Mouse (Mus musculus) frontal cortex, postnatal 25 days (tissue): ENCODE measurements around the gene Map3k5.

ENCODE experiments used
- DNase-seq, 2 experiments: peaks; one replicate each; pipeline ENCODE4 v3.0.0; 2022; ENCODE audit warnings: low spot score in 2 of 2

The Map3k5 gene

DNA sequence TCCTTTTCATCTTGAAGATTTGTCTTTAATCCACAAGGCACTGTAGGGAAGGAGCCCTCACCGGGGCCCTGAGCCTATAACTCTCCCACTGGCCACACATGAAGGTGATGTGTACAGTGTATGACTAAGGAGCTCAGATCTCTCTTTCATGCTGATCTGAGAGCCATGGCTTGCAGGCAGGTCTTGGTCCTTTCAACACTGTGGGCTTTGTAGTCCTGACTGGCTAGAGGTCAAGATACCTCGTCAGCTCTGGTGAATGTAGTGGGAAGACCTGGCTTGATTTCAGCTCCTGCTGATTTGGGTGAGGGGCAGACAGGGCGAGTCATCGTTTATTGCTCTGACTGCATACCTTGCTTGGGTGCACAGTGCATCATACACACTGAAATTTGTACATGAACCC is 171.3 kb downstream of the Map3k5 start:
- DNase-seq, result no peak

DNA sequence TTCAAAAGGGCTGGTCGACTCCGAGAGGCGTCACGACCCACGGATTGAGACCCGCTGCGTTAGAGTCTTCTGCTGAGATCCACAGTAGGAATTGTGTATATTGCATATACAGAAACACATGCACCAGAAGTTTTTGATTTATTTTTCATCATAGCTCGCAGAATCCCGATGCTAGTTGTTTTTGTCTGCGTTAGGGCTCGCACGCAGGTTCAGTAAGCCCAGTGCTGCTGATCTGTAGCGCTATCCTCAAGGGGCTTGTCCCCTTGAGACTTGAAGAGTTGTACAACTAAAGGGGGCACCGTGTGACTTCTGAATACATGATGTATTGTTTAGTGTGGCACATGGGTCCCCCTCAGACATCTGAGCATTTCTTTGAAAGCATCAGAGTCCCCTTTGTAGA is 172.8 kb downstream of the Map3k5 start:
- no peak for DNase-seq

DNA sequence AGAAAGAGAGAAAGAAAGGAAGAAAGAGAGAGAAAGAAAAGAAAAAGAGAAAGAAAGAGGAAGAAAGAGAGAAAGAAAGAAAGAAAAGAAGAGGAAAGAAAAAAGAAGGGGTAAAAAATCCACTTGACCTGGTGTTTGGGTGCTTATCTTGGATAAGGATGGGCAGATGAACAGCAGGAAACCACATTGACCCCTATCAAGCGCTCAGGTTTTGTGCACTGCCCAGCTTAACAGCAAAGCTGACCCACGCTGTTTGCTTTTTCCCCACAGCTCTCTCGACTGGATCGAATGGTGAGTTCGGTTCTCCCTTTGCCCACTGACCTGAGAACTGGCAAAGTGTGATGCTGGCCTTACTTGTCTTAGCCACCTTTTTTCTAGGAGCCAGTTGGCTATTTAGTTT is 177.2 kb downstream of the Map3k5 start:
- DNase-seq, result no peak

DNA sequence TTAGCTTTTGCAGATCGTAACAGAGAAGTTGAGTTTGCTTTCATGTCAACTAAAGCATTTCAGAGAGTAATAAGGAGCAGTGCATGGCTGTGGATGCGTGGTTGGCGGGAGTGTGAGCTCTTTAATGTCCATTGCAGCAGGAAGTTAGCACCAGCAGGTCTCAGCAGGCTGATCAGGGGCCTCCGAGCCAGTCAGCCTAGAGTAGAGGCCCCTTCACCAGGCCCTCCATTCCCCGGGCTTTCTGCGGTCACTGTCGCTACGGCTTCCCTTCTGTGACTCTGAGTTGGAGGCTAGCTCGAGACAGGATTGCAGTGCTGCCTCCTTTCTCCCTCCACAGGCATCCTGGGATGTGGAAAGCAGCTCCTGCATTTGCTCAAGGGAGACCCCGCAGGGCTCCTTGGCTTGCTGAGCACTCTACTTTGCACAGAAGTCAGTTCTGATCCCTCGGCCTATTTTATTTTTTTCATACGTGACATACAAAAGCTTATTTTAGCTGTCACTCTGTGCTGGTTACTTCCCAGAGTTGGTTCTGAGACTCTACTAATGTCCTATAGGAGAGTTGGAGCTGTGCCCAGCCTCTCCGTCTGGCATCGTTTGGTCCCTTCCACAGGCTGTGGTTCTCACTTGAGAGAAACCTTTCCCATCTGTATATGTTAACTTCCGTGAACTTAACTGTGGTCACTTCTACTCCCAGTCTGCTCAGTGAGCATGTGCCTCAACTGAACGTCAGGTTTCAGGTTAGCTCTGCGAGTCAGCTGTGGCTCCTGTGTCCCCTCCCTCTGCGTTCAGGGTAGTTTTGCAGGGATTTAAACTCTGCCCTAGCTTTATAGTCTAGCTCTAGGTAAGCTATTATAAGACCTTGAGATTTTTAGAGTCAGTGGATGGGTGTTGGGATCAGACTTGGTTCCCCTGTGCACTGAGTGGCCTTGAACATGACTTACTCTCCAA is 178.0 kb downstream of the Map3k5 start:
- no peak for DNase-seq

DNA sequence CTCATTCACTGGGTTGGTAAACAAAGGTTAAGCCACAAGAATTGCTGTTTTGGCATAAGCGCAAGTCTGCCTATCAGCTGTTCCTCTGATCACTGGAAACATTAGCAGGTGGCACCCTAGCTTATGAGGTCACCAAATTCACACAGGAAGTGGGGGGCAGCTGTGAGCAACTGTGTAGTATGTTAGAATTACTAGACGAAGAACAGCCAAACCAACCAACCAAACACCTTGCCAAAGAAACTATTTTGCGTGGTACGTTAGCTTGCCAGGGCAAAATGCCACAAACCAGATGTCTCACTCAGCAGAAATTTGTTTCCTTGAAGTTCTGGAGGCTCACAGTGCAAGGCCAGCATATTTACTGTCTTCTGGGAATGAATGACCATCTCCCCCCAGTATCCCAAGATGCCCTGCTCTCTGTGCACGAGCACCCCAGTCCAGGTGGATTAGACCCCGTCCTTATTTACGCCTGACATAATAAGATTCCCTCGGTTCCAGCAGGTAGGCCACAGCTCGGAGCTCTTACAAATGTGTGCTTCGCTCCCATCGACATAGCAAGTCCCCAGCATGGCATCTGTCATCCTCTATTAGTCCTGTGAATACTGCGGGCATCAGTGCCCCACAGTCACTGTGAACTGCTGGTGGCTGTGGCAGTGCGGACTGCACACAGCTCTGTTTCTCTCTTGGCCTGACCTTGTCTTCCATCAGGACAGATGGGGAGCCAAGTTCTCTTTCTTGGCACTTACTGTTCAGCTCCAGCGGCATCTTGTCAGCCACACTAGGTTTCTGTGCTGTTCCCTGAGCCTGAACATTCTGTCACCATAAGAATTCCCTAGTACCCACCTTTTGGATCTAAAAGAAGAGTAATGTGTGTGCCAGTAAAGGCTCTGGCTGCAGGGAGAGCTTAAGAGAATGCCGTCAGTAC is 185.5 kb downstream of the Map3k5 start:
- DNase-seq, result no peak

DNA sequence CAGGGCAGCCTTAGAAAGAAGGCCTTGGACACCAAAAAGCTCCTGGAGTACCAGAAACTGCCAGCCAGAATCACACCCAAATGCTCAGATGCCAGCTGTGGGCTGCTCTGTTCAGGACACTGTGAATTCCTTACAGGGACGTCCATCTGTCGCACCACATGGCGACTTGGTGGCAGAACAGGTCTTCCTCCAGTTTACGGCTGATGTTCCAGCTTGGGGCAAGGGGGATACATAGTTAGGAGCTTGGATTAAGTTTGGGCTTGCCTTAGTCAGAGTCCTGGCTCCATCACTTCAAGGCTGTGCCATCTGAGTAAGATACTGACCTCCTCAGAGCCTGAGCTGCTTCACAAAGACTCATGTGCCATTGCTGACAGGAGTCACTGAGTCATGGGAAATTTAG is 187.7 kb downstream of the Map3k5 start:
- DNase-seq, result no peak

DNA sequence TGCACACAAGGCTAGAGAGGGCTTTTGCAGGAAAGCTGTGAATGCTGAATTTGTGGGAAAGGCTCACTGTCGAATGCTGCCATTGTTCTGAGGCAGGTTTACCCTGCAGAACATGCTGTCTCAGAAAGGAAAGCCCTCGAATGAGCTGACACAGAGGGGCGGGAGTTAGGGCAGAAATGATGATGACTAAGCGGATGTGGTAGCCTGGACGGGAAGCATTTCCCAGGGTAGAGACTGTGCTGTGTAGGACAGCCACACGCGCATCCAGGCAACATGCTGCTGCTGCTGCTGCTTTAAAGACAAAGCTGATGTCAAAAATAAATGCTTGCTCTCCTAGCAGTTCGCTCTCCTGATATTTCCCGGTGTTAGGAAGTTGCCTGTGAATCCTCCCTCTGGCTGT is 189.1 kb downstream of the Map3k5 start:
- DNase-seq, result no peak

DNA sequence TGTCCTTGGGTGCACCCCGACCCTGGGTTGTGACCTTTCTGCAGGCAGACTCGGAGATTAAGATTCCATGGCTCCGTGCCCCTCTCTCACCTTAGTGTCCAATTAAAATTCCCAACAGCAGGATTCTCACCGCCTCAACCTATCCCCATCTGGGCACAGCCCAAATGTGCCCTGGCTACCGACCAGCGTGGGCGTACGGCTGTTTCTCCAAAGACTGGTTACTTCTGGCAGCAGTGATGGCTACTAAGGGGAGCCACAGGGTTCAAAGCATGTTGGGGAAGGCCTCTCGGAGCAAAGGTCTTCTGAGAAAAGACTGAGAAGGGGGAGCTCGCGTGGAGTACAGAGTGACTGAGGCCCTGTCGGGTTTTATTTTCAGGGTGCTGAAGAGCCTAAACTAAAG is 190.3 kb downstream of the Map3k5 start:
- no peak for DNase-seq

DNA sequence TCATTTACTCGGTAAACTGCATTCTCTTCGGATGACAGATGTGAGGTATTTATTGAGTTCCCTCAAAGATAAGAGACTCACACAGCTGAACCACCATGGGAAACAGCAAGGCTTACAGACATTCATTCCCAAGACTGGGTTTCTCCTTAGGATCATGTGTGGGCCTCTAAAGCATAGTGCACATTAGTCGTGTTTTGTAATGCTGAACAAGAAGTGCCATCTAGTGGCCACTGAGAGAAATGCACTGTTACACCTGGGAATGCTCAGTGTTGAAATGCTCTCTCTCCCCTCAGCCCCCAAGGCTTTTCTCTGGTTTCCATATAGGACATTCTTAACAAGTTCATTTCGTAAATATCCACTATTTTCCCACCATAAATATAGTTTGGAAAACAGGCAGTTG is 191.0 kb downstream of the Map3k5 start:
- DNase-seq, result peak in 1 of 2 experiments; percentile 52

DNA sequence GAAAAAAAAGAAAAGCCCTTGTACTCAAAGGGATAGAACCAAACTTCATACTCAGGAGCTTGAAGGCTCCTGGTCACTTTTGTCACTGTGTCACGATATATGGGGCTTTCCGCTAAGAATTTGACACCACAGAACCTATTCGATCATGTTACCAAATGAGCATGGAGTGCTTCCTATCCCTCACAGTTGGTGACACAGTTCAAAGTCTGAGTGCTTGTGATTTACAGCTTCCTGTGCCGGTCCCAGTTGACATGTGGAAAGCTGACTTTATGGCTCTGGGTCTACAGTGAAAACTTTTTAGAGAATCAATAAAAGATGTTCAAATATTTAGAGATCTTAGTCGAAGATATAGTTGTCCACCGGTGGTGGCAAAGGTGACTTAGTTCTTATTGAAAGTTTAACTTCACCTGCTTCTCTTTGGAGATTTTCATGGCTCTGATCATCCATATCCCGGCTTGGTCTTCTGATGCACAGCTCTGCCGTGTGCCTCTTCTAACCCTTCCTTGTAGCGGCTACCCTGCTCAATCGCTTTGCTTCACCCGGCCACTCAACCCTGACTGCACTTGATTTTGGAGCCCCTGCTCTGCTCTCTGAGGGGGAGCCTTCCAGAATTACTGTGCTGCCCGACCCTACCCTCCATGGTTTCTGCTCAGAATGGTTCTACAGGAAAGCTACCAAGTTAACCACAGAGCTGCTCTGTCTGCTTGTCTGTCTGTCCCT is 198.8 kb downstream of the Map3k5 start:
- DNase-seq, result no peak

DNA sequence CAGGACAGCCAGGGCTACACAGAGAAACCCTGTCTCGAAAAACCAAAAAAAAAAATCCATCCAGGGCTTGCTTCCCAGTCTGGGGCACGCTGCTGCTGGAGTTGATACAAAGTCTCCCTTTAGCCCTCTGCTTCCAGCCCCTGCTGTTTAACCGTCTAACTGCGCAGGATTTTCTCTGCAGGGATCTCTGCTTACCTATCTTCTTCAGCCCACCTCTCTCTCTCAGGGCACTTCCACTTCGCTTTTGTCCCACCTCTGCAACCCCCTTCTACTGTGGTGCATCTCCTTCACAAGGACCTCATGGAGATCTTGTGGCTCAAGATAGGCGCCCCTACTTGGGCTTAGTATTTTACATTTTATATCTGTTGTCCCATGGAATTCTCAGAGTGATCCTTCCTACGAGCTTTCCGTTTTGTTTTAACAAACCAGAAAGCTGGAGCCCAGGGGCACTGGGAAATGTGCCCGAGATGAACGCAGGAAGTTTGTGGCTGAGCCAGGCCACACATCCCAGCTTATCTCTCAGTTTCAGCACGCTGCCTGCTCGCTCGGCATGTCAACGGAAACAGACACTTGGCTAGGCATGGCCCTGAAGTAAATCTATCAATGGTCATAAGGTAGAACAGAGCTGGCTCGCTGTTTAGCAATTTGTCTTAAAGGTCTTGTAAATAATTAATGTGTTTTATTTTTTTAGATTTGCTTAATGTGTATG is 201.2 kb downstream of the Map3k5 start:
- DNase-seq, result no peak

DNA sequence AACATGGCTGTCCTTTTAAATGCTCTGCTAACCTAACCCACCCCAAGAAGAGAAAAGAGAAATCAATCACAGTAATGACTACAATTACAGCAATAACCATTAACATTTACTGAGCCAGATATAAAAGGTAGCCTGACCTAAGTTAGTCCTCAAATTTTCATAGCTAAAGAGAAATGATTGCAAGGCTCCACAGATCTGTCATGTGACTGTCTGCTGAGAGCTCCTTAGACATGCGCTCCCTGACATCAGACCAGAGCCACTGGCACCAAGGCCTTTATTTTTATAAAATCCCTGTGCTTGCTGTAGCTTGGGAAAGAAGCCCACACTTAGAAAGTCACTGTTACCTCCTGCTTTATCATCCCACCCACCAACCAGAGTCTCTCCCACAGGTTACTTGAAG is 202.2 kb downstream of the Map3k5 start:
- no peak for DNase-seq

DNA sequence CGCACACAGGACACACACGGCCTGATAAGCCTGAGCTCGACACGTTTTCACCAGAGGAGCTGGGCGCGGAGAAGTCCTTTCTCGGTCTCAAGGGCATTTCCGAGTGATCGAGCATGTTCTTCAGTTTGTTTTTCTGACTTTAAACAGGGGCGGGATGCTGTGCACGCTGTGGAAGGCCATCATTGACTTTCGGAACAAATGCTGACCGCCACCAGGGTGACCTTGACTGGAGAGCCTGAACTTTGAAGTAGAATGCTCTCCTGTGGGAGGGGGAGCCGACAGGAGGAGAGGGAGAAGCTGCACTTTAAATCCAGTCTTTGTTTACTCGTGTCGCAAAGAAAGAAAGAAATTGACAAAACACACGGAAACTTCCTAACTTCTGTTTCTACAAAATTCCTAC is 207.1 kb downstream of the Map3k5 start:
- no peak for DNase-seq

DNA sequence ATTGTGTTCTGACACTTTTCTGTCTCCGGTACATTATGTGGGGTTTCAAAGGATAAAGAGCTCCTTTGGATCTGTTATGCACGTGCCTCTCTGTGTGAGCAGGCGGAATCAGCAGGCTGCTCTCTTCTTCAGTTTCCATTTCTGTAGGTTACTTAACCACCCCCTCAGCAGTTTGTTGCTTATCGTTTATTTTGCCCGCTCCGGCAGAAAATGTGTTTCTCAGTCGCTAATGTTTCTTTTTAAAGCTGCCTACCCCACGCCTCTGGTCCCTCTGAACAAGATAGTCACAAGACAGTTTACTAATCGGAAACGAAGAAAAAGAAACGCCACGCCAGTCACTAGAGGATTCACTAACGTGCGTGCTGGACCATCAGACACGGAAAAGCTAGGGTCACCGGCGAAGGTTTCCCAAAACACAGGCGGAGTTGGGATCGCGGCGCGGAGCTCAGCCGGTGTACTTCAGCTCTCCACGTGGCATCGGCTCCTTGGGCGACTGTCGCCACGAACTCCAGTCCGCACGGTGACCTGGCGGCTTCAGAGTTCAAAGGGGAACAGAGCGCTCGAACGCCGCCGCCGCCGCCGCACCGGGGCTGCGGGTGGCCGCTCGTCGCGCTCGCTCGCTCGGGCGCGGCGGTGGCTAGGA is 214.0 kb downstream of the Map3k5 start, which contains the start of gene Map7:
Map7 (plus strand) TSS at position 342 of the 643 bp plus-strand sequence.
- peak in 1 of 2 experiments; percentile 23 for DNase-seq

DNA sequence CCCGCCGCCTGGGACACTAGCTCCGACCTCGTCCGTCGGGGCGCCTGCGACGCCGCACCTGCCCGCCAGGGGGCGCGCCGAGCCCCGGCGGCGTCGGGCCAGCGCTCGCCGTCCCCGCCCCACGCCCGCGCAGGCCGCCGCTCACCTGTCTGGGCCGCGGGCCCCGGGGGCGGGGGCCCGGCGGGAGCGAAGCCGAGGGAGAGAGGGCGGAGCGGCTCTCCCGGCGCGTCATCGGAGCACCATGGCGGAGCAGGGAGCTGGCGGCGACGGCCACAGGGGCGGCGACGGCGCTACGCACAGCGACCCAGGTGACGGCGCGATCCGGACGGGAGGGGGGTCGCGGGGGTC is 214.5 kb downstream of the Map3k5 start:
- no peak for DNase-seq

DNA sequence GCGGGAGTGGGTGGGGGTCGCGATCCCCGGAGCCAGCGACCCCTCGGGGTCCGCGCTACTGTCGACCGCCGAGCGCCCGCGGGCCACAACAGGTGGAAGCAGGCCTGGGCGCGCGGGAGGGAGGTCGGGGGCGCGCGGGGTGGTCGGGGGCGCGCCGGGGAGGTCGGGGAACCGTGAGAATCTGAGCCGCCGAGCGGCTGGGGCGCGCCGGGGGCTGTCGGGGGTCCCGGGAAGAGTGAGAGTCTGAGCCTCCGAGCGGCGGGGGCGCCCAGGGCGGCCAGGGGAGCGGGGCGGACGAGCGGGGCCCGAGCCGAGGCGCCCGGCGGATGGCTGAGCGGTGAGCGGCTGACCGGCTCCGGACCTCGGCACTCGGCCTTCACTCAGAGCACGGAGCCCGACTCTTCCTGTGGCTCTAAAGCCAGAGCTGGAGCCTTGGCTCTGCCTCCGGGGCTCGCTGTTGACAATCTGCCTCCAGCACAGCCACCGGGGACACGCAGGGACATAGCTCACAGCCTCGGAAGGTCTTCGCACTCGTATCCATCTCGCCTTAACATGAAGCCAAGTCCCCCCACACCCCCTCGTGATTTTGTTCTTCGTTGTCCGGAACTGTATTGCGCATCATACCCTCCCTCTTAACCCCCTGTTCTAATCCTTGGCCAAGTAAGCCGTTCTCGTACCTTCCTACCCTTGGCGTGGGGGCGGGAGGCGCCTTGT is 215.0 kb downstream of the Map3k5 start:
- DNase-seq, result peak; percentile 31 to 50

DNA sequence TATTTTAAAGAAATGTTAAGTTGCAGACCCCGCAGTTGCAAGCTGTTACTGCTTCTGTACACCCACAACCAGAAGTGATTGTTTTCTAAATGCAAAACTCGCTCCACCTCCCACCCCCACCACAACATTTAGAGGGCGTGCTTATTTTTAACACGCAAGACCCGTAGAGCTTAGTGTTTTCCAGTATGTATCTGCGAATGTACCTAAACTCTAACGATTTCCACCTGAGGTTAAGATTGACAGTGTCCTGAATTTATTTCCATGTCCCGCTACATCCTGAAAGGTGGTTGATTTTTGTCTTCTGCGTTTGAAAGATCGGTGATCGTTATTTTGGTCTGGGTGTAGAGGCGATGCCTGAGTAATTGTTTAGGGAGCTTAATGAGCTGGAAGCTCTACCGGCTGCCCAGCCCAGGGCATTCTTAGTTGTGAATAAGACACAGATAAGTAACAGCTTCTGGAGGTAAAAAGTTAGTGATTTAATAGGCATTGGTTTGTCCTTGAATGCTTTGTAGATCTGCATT is 215.6 kb downstream of the Map3k5 start:
- DNase-seq, result no peak

DNA sequence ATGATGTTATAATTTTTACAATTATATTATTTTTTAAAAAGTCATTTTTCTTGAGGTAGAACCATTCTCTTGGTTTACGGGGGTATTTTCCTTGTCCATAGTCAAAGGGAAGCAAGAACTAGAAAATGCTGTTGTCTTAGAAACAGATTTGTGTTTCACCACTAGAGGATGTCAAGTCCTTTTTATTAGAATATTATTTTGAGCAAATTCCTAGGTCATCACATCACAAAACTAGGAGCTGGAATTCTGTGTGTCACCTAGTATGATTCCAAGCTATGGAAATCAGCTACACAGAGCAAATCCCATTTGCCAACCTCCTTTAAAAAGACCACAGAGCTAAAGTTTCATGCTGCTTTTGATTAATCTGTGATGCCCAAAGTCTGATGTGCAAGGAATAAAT is 217.9 kb downstream of the Map3k5 start:
- DNase-seq, result no peak

DNA sequence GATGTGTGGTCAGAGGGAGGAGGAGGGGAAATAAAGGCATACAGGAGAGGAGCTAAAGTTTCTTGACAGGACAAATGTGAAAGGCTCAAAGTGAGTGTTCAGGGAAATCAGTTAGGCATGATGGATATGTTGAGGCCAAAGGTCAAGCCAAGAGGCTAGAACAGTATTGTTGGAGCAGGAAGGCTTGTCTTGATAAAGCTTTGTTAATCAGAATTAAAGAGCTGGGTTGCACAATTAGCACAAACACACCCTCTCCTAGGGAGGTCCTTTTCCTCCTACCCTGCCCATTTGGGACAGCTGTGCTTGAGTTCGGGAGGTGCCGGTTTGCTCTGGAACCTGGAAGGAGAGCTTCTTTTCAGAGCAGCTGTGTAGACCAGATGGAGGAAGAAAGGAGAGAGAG is 219.2 kb downstream of the Map3k5 start:
- DNase-seq, result no peak

DNA sequence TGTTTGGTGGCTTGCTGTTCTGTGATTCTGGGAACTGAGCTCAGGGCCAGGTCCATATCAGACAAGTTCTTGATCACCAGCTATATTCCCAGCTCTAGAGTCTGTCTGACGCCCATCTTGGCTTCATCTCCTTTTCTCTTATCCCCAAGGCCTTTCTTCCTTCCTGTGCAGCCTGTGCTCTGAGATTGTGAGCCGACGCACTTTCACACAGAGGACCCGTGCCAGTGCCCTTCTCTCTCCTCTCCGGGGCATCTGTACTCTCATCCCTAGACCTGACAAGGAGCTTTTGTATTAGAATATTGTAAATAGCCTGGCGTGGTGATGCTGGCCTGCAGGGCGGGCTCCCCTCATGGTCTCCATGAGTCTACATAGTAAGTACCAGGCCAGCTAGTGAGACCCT is 221.1 kb downstream of the Map3k5 start:
- DNase-seq, result no peak
